Mouse (Mus musculus): ENCODE results near the gene Cbx7.

The Cbx7 gene

GRCm38 (mm10) chr15:79950250-79951025 is 20.5 kb downstream of the Cbx7 start:
- WGBS, result 9% methylated on average over 24 of the region's 24 CpGs

DNA sequence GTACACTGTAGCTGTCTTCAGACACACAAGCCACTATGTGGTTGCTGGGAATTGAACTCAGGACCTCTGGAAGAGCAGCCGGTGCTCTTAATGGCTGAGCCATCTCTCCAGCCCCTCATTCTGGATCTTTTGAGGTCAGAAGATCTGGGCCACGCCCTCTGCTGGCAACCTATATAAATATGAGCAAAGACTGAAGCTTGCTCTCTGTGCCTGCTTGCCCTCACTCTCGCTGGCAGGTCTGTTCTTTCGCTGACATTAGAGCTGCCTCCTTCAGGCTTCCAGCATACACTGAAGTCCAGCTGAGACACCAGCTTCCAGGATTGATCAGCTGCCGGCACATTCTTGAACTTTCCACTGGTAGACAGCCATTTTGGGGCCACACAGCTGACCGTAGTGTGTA is 23.2 kb downstream of the Cbx7 start:
- WGBS, result 86% methylated on average over 6 of the region's 6 CpGs

GRCm38 (mm10) chr15:79946790-79947189 is 24.1 kb downstream of the Cbx7 start:
- 78% methylated on average over 9 of the region's 9 CpGs for WGBS

DNA sequence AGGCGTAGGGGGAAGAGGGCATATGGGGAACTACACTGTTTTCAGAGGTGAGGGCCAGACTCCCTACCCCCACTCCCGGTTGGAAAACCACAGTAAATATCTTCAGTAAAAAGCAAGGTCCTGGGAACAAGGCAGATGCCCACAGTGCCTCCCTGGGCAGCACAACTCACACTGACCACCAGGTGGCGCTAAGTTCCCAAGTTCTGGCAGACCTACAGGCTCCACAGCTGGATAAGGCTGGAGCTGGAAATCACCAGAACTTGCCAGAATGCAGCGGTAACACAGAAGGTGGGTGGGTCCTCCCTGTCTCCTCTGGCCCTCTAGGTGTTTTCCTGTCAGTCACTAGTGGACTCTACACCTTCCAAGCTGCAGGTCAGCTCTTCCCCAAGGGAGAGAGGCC is 24.9 kb downstream of the Cbx7 start:
- 11% methylated on average over 4 of the region's 4 CpGs for WGBS

DNA sequence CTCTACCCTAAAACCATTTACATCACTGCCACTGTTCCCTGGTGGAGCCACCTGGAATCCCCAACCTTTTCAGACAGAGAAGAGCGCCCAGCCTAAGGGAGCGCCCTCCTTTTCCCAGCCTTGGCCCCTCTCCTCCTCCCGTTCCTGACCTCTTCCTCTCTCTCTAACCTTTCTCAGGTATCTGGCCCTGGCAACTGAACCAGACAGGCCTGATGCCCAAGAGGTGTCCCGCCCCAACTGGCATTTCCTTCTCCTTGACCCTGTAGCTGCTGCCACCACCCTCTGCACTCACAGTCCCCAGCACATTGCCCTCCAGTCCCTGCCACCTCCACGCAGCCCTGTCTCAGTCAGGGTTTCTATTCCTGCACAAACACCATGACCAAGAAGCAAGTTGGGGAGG is 26.0 kb downstream of the Cbx7 start:
- WGBS, result 82% methylated on average over 5 of the region's 5 CpGs

DNA sequence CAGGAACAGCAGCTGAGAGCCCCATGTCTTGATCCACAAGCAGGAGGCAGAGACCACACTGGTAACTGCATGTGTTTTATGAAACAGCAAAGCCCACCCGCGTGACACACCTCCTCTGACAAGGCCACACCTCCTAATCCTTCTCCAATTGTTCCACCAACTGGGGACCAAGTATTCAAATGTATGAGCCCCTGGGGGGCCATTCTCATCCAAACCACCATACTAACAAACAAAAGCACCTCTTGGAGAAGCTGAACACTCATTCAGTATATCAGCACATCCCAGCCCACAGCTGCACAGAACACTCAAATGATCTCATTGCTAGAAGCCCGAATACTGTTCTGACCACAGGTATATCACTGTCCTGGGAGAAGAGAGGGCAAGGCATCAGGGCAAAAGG is 27.3 kb downstream of the Cbx7 start:
- 79% methylated on average over 3 of the region's 3 CpGs for WGBS

- 88% methylated on average over 6 of the region's 6 CpGs for WGBS
Observed at GRCm38 (mm10) chr15:79942541-79942940, 28.4 kb downstream of the Cbx7 start.

DNA sequence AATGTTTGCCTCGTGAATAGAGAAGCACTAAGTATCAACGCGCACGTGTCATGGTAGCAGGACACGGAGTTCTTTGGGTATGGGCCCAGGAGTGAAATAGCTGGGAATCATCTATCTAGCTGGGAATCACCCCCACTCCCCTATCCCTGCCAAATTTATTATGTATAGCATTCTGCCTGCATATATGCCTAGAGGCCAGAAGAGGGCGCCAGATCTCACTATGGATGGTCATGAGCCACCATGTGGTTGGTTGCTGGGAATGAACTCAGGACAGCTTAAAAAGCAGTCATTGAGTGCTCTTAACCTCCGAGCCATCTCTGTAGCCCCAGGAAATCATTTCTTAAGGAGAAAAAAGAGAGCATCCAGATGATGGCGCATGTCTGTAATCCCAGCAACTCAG is 30.0 kb downstream of the Cbx7 start:
- WGBS, result 20% methylated on average over 8 of the region's 8 CpGs

- WGBS, result 85% methylated on average over 16 of the region's 16 CpGs
Observed at GRCm38 (mm10) chr15:79939913-79940312, 31.0 kb downstream of the Cbx7 start.

- WGBS, result 86% methylated on average over 6 of the region's 7 CpGs
Observed at GRCm38 (mm10) chr15:79939501-79939900, 31.4 kb downstream of the Cbx7 start.

GRCm38 (mm10) chr15:79939020-79939419 is 31.9 kb downstream of the Cbx7 start:
- WGBS, result 92% methylated on average over 12 of the region's 12 CpGs

DNA sequence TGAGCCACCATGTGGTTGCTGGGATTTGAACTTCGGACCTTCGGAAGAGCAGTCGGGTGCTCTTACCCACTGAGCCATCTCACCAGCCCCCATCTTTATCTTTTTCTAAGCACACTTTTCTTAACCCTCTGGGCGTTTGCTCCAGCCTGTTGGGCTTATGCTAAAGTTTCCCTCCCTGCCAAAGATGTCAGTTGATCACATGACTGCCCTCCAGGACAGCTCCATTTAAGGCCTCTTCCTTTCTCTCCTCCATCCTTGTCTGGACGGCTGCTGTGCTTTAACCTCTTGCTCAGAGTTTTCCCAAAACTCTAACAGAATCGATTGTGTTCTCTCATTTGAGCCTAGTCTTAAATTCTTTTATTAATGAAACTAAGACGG is 34.6 kb downstream of the Cbx7 start:
- 78% methylated on average over 7 of the region's 7 CpGs for WGBS

DNA sequence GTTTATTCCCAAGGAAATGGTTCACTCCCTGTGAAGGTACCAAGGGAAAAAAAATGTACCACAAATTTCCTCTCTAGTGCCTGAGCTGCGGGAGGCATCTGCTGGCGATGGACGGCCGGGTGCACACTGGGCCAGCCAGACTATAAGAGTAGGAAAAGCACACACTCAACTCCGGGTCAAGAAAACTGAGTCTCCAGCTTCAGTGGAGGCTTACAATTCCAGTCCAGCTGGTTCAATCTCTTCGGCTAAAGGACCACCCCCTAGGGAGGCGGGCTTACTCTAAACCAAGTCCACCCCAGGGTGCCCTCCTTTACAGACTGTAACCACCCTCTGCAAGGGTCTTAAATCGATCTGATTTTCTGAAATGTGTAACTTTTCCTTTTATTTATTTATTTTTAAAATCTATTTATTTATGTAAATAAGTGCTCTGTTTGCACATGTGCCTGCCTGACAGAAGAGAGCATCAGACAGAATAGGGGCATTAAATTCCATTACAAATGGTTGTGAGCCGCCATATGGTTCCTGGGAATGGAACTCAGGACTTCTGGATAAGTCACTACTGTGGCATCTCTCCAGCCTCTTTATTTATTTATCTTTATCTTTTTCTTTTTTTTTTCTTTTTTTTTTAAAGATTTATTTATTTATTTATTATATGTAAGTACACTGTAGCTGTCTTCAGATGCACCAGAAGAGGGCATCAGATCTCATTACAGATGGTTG is 35.1 kb downstream of the Cbx7 start:
- WGBS, result 61% methylated on average over 9 of the region's 9 CpGs

DNA sequence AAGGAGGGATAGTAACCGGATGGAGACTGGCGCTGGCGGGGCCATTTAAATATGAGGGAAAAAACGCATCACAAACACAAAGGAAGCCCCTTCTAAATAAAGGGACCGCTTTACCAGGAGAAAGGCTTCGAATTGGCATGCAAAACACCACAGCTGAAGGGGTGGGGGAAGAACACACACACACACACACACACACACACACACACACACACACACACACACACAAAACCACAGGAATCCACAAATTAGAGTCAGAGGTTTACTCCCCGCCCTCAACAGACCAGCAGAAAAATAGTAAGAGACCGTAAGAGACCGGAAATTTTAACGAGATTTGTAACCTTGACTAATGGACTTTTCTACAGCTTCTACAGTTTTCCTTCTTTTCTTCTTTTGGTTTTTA is 36.1 kb downstream of the Cbx7 start:
- 40% methylated on average over 10 of the region's 10 CpGs for WGBS

DNA sequence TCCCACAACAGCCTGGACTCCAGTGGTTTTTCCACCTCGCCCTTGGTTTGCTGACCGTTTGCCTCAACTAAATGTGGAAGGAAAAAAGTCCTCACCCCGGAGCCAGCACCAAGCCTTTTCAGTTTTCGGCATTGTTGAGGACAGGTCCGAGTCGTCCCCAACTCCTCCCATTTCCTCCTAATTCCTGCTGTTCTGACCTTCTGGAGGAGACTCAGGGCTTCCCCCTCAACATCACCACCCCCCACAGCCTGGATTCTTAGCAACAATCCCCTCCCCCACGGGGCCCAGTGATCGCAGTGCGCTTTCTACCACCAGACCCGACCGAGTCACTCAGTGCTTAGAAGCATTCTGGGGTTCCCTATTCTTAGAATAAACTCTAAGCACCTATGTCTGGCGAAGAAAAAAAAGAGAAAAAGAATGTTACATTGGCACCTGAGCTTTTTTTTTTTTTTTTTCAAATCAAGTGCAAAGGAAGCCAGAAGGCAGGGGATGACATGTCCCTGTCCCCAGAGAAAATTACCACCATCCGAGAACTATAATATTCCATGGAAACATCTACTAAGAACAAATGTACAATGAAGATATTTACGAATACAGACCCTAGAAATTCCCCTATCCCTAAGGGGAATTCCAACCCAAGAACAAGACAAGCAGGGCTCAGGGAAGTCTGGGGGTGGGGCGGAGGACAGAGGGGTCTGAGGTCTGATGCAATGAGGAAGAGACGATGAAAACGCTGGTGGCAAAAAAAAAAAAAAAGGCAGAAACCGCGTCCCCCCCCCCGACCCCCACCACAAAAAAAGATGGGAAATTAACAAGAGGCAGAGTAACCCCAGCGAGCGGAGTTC is 37.0 kb downstream of the Cbx7 start:
- WGBS, result 15% methylated on average over 22 of the region's 22 CpGs

DNA sequence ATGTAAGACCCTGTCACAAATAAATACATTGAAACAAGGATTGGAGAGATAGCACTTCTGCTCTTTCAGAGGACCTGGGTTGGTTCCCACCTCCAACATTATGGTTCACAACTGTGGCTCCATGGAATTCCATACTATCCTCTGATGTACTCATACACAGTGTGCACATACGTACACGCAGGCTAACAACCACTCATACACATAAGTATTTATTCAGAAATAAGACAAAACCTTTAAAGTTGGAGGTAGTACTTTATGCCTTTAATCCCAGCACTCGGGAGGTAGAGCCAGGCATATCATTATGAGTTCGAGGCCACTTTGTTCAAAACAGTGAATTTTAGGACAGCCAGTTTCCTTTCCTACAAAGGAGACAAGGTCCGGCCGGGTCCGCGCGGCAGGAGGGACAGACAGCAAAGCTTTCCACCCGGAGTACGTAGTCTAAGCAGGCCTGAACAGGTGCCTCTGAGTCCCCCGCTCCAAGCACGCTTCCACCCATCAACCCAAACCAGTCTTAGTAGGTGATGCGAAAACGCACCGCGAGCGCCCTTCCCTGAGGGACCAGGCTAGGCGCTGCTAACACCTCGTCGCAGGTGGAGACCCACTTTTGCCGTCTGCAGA is 37.8 kb downstream of the Cbx7 start:
- WGBS, result 19% methylated on average over 22 of the region's 22 CpGs

DNA sequence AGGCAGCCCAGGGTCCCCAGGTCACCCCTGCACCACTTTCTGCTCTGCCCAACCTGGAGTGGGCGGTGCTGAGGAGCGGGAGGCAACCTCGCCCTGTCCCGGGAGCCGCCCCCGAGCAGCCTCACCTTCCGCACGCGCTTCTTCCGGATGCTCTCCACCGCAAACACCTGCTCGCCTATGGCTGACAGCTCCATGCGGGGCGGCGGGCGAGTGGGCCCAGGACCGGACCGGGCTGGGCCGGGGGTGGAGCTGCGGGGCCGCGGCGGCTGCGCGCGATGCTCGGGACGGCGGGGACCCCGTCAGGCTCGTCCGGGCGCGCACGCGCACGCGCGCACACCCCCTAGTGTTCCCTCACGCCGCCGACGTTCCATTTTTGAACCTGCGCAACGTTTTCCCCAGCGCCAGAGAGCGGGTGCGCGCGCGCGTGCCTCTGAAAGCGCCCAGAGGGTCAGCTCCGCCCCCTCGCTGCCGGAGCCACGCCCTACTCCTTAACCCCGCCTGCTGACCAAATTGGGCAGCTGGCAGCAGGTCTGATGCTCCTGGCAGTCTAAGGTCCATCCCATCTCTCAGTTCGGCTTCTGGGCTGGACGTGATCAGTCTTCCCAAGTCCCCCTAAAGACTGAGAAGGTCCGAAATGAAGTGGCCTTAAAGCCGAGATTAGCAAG is 38.5 kb downstream of the Cbx7 start:
- WGBS, result under 1% methylated on average over 62 of the region's 62 CpGs

DNA sequence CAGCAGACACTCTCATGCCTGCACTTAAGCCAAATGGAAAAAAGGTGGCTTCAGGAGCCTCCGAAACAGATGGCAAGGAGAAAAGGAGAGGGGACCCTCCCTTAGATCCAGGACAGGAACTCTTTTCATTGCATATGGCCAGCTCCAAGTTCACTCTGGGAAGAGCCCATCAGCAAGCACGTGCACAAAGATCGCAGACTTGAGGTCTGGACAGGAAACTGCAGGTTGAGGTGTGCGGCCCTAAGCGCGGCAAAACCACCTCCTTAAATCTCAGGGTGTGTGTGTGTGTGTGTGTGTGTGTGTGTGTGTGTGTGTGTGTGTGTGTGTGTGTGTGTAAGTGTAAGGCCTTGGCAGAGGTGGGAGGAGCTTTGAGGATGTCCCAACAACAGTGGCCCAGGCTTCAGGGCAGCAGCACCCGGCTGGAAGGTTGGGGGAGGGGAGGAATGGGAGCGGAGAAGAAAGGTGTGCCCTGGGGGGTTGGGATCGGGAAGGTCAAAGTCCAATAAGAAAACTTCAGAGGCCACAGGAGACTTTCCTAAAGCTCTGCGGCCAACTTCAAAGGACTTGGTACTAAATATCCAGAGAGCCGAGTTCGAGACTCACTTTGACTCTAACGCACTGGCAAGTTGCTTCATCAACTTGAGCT is 39.3 kb downstream of the Cbx7 start:
- 46% methylated on average over 13 of the region's 13 CpGs for WGBS

DNA sequence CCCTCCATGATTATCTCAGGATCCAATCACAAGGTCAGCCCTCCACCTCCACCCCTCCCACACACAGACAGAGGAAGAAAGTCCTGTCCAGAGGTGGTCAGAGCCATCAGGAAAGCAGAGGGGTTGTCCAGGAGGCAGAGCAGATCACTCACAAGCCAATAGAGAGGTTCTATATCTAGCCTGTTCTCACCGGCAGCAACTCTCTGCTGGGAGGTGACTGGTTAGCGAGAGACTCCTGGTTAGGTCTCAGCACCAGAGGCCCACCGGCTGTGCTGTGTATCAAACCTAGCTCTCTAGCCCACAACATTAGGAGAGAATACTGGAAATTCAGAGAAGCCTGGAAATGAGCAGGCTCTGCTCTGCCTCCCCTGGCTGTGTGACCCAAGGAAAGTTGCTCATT is 41.2 kb downstream of the Cbx7 start:
- whole genome bisulfite sequencing, result 92% methylated on average over 3 of the region's 3 CpGs

GRCm38 (mm10) chr15:79928736-79929135 is 42.2 kb downstream of the Cbx7 start:
- 100% methylated on average over 2 of the region's 2 CpGs for WGBS

- 96% methylated on average over 3 of the region's 3 CpGs for WGBS
Observed at GRCm38 (mm10) chr15:79928316-79928715, 42.6 kb downstream of the Cbx7 start.
